Mouse (Mus musculus) lung, adult 2 months (tissue): ENCODE measurements around the gene Ppp1r3g.

Source experiments
- CTCF ChIP-seq: fragments of 200-500 bp; IDR thresholded peaks from 2 replicates; pipeline ENCODE4 v1.5.1; 2011; ENCODE audit warnings: mild to moderate bottlenecking, low read length, control low read depth; ENCODE audit not compliant: insufficient read depth
- POLR2A ChIP-seq: fragments of 200-500 bp; IDR thresholded peaks from 2 replicates; pipeline ENCODE4 v1.6.1; 2011; ENCODE audit warnings: low read depth, mild to moderate bottlenecking, control low read depth, low read length, borderline replicate concordance; ENCODE audit errors: extremely low read depth

GRCm38 (mm10) chr13:35980471-35980870 lies 21.8 kb downstream of the Ppp1r3g start:
- TF ChIP-seq CTCF = no peak
- no peak for TF ChIP-seq POLR2A
